Mouse (Mus musculus) myocyte (in vitro differentiated cells): ENCODE data around the gene Xpo6. TPM values are rescaled to one million over a fixed set of nuclear protein-coding genes. Genes with fewer than 3 reads are reported as not detected.

Experiments used
- H3K27me3 ChIP-seq: one replicate; pipeline ENCODE4 v1.6.1; 2011; ENCODE audit not compliant: control insufficient read depth, insufficient read depth, insufficient read length
- H3K36me3 ChIP-seq: one replicate; pipeline ENCODE4 v1.6.1; 2011; ENCODE audit not compliant: control insufficient read depth, insufficient read depth
- H3K4me2 ChIP-seq: one replicate; pipeline ENCODE4 v1.6.1; 2011; ENCODE audit warnings: low read depth, control low read depth
- H3K4me3 ChIP-seq: one replicate; pipeline ENCODE4 v1.5.1; 2011; ENCODE audit warnings: mild to moderate bottlenecking, control low read depth, moderate library complexity
- H3K79me2 ChIP-seq: one replicate; pipeline ENCODE4 v1.6.1; 2011; ENCODE audit not compliant: control insufficient read depth, insufficient read depth
- H3ac ChIP-seq: one replicate; pipeline ENCODE4 v1.6.1; 2011; ENCODE audit not compliant: control insufficient read depth, insufficient read length
- CEBPB ChIP-seq: IDR thresholded peaks from 2 replicates; pipeline ENCODE4 v1.6.1; 2011; ENCODE audit warnings: mild to moderate bottlenecking, moderate library complexity; ENCODE audit not compliant: poor library complexity, insufficient read depth, severe bottlenecking
- E2F4 ChIP-seq: IDR thresholded peaks from one replicate; pipeline ENCODE4 v1.6.1; 2011; ENCODE audit warnings: mild to moderate bottlenecking, control low read depth, moderate library complexity; ENCODE audit not compliant: insufficient read depth
- MAX ChIP-seq: IDR thresholded peaks from one replicate; pipeline ENCODE4 v1.6.1; 2011; ENCODE audit warnings: low read depth, mild to moderate bottlenecking, control low read depth
- MYOD1 ChIP-seq, 3 experiments: IDR thresholded peaks; one replicate each; pipeline ENCODE4 v1.6.1; 2011; ENCODE audit warnings: control low read depth in 2 of 3, low read depth in 2 of 3, mild to moderate bottlenecking in 2 of 3, moderate library complexity in 1 of 3; ENCODE audit not compliant: insufficient read length in 2 of 3, control insufficient read depth in 1 of 3
- MYOG ChIP-seq, 3 experiments: IDR thresholded peaks; one replicate each; pipeline ENCODE4 v1.6.1; 2011; ENCODE audit warnings: control low read depth in 2 of 3, low read depth in 2 of 3, mild to moderate bottlenecking in 2 of 3; ENCODE audit not compliant: insufficient read length in 2 of 3, control insufficient read depth in 1 of 3, insufficient read depth in 1 of 3
- POLR2A ChIP-seq: IDR thresholded peaks from one replicate; pipeline ENCODE4 v1.6.1; 2011; ENCODE audit warnings: low read depth, mild to moderate bottlenecking, control low read depth, moderate library complexity; ENCODE audit not compliant: insufficient read length
- POLR2AphosphoS2 ChIP-seq: IDR thresholded peaks from one replicate; pipeline ENCODE4 v1.6.1; 2011; ENCODE audit warnings: low read depth, control low read depth; ENCODE audit not compliant: insufficient read length
- REST ChIP-seq: IDR thresholded peaks from one replicate; pipeline ENCODE4 v1.6.1; 2011; ENCODE audit warnings: mild to moderate bottlenecking, control low read depth, moderate library complexity; ENCODE audit not compliant: insufficient read depth, insufficient read length
- SRF ChIP-seq: IDR thresholded peaks from one replicate; pipeline ENCODE4 v1.6.1; 2011; ENCODE audit warnings: low read depth; ENCODE audit not compliant: control insufficient read depth, insufficient read length
- TCF12 ChIP-seq: IDR thresholded peaks from one replicate; pipeline ENCODE4 v1.6.1; 2011; ENCODE audit warnings: mild to moderate bottlenecking, control low read depth; ENCODE audit not compliant: poor library complexity, insufficient read depth, severe bottlenecking
- TCF3 ChIP-seq: IDR thresholded peaks from one replicate; pipeline ENCODE4 v1.6.1; 2011; ENCODE audit warnings: low read depth, control low read depth; ENCODE audit not compliant: insufficient read length
- USF1 ChIP-seq: IDR thresholded peaks from one replicate; pipeline ENCODE4 v1.6.1; 2011; ENCODE audit warnings: low read depth, mild to moderate bottlenecking, control low read depth, moderate library complexity
- polyA plus RNA-seq: library from polyadenylated mRNA; unstranded; fragments of >200 nt; fragmentation: generic; extraction: Trizol; gene quantifications from one replicate; pipeline ENCODE4 v1.2.1, GENCODE M21; 2012; ENCODE audit warnings: missing spikeins

The Xpo6 gene
- polyA plus RNA-seq, 1 experiment = 36.4 TPM

DNA sequence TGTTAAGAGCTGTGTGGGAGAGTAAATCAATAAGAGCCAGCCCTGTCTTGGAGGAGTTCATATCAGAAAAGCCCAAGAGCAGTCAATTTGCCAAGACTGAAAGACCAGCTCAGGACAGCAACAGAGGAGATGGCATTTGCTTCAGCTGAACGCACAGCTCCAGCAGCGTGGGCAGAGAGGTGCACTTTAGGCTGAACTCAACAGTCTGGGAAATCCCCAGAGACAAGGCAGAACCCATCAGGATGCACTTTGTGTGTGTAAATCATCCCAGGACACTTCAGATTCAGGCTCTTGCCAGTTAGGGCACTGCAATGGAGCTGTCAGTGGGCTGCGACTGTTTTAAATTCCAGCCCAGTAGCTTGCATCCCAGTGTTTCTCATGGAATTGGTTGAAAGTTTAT is 22.5 kb upstream of the Xpo6 start:
- TF ChIP-seq TCF3 = no peak
- Histone ChIP-seq H3K4me3 (no peak overlapping the region), H3K27me3 (no peaks in the 10 kb centered on the region), H3K79me2 (no peaks in the 10 kb centered on the region), H3K36me3 (no peaks in the 10 kb centered on the region), H3K4me2 (no peak overlapping the region), H3ac (no peak overlapping the region)

DNA sequence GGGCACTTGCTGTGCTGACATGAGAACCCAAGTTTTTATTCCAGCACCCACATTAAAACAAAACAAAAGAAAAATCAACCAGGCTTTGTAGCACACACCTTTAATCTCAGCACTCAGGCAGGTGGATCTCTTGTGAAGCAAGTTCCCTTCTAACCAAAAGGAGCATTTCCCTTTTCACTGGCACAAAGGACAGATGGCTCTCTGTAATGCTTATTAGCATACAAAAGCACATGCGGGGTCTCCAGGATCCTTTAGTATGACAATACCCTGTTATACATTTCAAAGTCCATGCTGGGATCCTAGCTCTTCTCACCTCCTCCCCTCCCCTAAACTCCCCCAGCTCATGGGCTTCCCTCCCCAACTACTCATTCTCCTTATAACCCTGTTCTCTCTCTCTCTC is 20.3 kb upstream of the Xpo6 start:
- H3K4me3 ChIP-seq = no peak overlapping the region
- H3K79me2 ChIP-seq = no peaks in the 10 kb centered on the region
- TF ChIP-seq MAX (no peak), TCF12 (no peak), POLR2A (no peak), POLR2AphosphoS2 (no peak), USF1 (no peak), CEBPB (no peak), REST (no peak), MYOD1 (IDR thresholded peaks at IDR 0.05; ENCODE audit: control insufficient read depth in 1 of 3, insufficient read length in 2 of 3, low read depth in 2 of 3) (no peak), MYOG (IDR thresholded peaks at IDR 0.05; ENCODE audit: control insufficient read depth in 1 of 3, insufficient read depth in 1 of 3, insufficient read length in 2 of 3, low read depth in 2 of 3) (no peak), TCF3 (no peak), E2F4 (no peak)
- H3K36me3 ChIP-seq = no peaks in the 10 kb centered on the region
- no peak overlapping the region for H3ac ChIP-seq
- H3K4me2 ChIP-seq = no peak overlapping the region
- H3K27me3 ChIP-seq = peaks cover 1% of the 10 kb centered on the region

DNA sequence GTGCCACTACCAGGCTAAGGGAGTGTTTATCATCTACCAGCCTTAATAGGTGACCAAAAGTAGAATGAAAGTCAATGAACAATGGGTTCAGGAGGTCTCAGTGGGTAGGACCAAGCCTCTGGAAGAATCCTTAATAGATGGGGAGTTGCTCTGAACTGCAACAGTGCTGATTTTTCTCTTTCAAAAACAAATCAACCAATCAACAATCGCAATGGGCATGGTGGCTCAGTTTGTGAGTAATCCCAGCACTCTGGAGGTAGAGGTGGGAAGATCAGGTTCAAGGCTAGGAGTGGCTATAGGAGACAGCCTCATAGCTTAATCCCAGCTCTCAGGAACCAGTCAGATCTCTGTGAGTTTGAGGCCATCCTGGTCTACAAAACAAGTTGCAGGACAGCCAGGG is 18.0 kb upstream of the Xpo6 start:
- H3K4me2 ChIP-seq = no peak overlapping the region
- TF ChIP-seq TCF3 (no peak), MAX (no peak), POLR2A (no peak), POLR2AphosphoS2 (no peak), USF1 (no peak), CEBPB (no peak), SRF (no peak), MYOG (IDR thresholded peaks at IDR 0.05; ENCODE audit: control insufficient read depth in 1 of 3, insufficient read depth in 1 of 3, insufficient read length in 2 of 3, low read depth in 2 of 3) (no peak), E2F4 (no peak), TCF12 (no peak), REST (no peak)
- no peaks in the 10 kb centered on the region for H3K36me3 ChIP-seq
- no peak overlapping the region for H3ac ChIP-seq
- no peak overlapping the region for H3K4me3 ChIP-seq
- H3K27me3 ChIP-seq = peaks cover 9% of the 10 kb centered on the region
- H3K79me2 ChIP-seq = no peaks in the 10 kb centered on the region

DNA sequence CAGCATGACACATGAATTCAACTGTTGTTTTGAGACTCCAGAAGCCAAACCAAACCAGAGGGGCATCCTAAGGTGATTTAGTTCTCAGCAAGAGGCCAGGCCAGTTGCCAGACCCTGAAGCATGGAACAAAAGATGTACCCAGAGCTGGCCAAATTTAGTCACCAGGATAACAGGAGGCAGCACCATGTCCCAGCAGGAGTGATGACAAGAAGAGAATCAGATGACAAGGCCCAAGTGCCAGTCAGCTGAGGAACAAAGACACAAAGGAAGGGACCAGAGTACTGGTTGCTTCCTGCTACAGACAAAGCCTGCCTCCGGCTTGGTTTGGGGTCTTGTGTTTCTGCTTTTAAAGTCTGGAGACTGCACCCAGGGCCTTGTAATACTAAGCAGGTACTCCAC is 16.6 kb upstream of the Xpo6 start:
- Histone ChIP-seq H3K79me2 (no peaks in the 10 kb centered on the region), H3K4me2 (no peak overlapping the region), H3K36me3 (no peaks in the 10 kb centered on the region), H3K27me3 (peaks cover 14% of the 10 kb centered on the region), H3ac (no peak overlapping the region), H3K4me3 (no peak overlapping the region)
- TF ChIP-seq POLR2A = no peak
- TF ChIP-seq POLR2AphosphoS2 = no peak
- TF ChIP-seq TCF12 = no peak

DNA sequence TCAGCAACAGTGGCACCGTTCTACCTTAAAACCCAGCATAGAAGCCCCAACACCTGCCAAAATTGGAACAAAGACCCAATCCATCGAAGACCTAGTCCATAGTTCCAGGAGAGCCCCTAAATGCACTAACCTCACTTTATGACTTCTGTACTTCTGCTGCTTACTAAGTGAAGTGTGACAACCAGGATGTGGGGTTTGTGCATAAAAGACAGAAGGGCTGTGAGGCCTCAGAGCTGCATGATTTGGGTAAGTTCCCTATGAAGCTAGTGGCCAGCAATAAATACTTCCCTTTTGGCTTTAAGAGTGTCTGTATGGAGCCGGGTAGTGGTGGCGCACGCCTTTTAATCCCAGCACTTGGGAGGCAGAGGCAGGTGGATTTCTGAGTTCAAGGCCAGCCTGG is 10.6 kb upstream of the Xpo6 start:
- Histone ChIP-seq H3K79me2 (no peaks in the 10 kb centered on the region), H3K27me3 (peaks cover 29% of the 10 kb centered on the region), H3K36me3 (no peaks in the 10 kb centered on the region), H3K4me2 (no peak overlapping the region), H3ac (no peak overlapping the region), H3K4me3 (no peak overlapping the region)
- TF ChIP-seq MYOG (IDR thresholded peaks at IDR 0.05; ENCODE audit: control insufficient read depth in 1 of 3, insufficient read depth in 1 of 3, insufficient read length in 2 of 3, low read depth in 2 of 3) (no peak), POLR2AphosphoS2 (no peak), TCF3 (no peak), CEBPB (no peak), MYOD1 (IDR thresholded peaks at IDR 0.05; ENCODE audit: control insufficient read depth in 1 of 3, insufficient read length in 2 of 3, low read depth in 2 of 3) (no peak), E2F4 (no peak), SRF (no peak), POLR2A (no peak), TCF12 (no peak), REST (no peak), USF1 (no peak), MAX (no peak)

DNA sequence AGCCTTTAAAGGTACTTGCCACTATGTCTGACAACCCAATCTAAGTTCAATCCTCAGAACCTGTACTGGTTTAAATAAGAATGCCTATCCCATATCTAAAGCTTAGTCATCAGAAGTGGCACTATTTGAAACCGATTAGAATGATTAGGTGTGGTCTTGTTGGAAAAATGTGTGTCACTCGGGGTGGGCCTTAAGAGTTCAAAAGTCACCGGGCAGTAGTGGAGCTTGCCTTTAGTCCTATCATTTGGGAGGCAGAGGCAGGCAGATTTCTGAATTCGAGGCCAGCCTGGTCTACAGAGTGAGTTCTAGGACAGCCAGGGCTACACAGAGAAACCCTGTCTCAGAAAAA is 670 bp upstream of the Xpo6 start:
- peaks cover 5% of the 10 kb centered on the region for H3K27me3 ChIP-seq
- H3K4me2 ChIP-seq = peak overlapping the region; percentile 69
- TF ChIP-seq REST (no peak), CEBPB (no peak), POLR2AphosphoS2 (no peak), USF1 (no peak), MAX (no peak)
- H3K4me3 ChIP-seq = peak overlapping the region; percentile 66
- no peak overlapping the region for H3ac ChIP-seq
- H3K36me3 ChIP-seq = no peaks in the 10 kb centered on the region
- peaks cover 40% of the 10 kb centered on the region for H3K79me2 ChIP-seq
